Mouse (Mus musculus): ENCODE measurements around the gene Ndufs2. TPM values are rescaled to one million over a fixed set of nuclear protein-coding genes. Genes with fewer than 3 reads are reported as not detected.

Ndufs2 gene
- total RNA-seq, 2 experiments from 2014 or later = 265 to 285 TPM

DNA sequence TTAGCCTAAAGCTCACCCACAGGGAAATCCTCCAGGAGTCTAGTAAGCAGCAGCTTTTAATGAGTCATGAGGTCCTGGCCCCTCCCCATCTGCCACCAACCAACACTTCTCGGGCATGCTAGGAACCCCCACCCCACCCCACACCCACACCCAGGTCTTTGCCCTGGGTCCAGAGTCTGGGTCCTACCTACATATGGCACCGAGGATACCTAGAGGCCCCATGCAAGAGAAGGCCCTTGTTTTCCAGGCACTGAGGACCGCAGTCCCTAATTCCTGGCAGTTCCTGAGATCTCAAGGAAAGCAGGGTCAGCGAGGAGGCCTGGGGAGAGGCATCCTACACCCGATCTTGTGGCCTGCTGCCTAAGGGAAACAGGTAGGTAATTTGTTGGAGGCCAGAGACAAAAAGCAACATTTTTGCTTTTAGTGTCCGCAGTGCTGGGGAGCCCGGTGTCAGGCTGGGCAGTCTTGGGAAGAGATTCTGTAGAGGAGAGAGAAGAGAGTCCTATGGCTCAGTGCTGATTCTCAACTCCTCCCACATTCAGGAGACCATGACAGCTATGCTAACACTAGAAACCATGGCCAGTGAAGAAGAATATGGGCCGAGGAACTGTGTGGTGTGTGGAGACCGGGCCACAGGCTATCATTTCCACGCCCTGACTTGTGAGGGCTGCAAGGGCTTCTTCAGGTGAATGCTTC, 37.2 kb downstream of the Ndufs2 start, which contains the start of gene Nr1i3:
Nr1i3 (plus strand) TSS at position 170 of the 696 bp plus-strand sequence.
- DNase-seq (ENCODE audit: low spot score in 2 of 2) = no peak
- intact Hi-C loops (cut with DNase I) = no loop called here

DNA sequence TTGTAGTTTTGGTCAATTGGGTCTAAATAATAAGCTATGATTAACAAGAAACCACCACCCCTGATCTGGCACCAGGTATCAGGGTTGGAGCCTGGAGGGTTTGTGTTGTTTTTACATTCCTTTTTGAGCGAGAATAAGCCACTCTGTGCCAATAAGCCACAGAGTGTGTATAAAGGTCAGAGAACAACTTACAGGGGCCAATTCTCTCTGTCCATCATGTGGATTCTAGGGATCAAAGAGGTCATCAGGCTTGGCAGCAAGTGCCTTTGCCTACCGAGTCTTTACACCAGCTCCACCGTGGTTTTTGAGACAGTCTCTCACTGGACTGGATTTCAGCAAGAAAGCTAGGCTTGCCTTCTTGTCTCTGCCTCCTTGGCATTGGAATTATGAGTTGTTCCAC, 38.3 kb downstream of the Ndufs2 start:
- DNase-seq (ENCODE audit: low spot score in 2 of 2) = no peak
- intact Hi-C loops (cut with DNase I) = no loop called here

DNA sequence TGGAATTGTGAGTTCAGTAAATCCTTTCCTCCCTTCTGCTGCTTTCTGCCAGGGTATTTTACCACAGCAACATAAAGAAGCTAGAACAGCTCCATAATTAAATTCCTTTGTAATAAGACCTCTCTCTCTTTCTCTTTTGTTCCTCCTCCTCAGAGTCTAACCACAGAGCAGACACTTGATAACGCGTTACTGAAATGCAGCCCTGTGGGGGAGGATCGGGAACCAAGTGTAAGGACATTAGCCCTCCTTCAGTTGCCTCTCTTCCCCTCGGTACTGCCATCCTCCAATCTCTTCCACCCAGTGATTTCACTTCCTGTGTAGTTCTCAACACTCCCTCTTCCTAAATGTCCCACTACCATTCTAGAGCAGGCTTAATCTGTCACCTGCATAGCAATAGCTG, 41.8 kb downstream of the Ndufs2 start:
- no peak for DNase-seq (ENCODE audit: low spot score in 2 of 2)
- intact Hi-C loops (cut with DNase I) = no loop called here

DNA sequence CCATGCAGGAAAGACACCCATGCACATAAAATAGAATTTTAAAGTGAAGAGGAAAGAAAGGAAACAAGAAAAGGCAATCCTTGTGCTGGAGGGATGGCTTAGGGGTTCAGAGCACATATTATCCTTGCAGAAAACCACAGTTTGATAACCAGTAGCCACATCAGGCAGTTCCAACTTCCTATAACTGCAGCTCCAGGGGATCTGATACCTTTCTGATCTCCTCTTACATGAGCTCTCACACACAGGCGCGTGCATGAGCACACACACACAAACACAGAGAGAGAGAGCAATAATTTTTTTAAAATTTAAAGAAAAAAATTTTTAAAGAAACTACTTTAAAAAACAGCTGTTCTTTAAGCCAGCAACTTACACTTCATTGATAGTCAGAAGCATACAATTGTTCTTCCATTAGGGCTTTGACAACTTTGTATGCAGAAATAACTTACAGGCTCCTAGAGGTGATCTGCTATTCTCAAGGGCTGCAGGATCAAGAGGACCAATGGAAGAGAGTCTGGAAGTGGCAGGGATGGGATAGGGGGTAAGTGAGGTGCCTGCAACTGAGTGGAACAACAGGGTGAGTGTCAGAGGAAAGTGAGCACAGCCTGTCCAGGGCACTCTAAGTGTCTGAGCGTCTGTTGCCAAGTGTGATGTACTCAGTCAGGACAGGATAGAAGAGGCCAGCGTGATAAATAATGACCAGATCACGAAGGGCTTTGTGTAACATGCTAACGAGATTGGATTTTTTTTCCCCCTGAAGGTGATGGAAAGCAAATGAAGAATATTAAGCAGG, 45.3 kb downstream of the Ndufs2 start:
- DNase-seq (ENCODE audit: low spot score in 2 of 2) = no peak
- intact Hi-C loops (cut with DNase I) = no loop called here

DNA sequence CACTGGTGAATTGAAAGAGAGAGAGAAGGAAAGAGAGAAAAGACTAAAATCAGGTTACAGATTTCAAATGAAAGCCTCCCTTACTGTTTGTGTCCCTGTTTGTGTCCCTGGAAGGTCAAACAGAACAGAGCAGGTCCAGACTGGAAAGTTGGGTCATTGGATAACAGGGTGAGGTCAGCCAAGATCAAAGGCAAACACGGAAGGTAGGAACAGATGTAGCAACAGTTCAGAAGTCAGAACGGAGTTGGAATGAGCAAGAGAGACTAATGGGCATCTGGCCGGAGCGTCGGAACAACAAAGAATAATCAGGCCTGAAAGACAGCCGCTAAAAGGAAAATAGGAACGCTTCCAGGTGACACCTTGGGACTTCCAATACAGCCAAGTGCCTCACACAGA, 46.9 kb downstream of the Ndufs2 start:
- DNase-seq (ENCODE audit: low spot score in 2 of 2) = no peak
- intact Hi-C loops (cut with DNase I) = no loop called here

DNA sequence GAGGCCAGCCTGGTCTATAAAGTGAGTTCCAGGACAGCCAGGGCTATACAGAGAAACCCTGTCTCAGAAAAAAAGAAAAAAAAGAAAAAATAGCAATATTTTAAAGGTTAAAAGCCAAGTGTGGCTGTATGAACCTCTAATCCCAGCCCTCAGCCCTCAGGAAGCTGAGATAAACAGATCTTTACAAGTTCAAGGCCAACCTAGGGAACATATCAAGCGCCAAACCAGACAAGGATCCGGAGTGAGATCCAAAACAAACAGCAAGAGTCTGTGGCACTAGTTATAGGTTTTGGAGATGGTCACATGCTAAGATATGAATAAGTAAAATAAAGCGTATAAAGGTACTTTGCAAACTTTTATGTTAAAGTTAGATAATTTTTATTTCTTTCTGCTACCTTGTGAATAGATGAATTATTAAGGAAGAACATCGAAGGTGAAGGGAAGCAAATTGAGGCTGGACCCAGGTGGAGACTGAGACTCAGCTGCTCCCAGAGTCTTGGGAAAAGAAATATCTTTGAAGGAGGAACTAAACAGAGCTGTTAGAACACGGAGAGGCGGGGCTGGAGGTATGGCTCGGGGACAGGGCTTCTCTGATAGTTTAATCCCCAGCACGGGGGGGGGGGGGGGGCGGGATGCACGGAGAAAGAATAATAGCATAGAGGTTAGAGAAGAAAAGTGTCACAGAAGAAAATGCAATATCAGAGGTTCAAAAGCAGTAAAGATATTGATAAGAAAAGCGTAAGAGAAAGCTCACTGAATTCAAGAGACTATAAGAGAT, 47.5 kb downstream of the Ndufs2 start:
- intact Hi-C loops (cut with DNase I) = no loop called here

DNA sequence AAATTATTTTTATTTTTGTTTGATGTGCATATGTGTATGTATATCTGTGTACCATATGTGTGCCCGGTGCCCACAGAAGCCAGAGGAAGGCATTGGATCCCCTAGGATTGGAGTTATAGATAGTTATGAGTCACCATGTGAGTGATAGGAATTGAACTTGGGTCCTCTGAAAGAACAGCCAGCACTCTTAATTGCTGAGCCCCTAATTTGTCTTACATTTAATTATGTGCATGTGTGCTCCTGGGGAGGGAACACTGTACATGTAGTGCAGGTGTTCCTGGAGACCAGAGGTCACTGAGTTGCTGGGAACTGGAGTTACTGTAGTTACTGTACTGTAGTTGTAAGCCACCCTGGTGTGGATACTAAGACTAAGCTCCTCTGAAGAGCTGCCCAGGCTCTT, 50.4 kb downstream of the Ndufs2 start:
- no peak for DNase-seq (ENCODE audit: low spot score in 2 of 2)
- intact Hi-C loops (cut with DNase I) = no loop called here

More for the DNA sequence above, 47.5 kb downstream of the Ndufs2 start:
- no peak for DNase-seq (ENCODE audit: low spot score in 2 of 2)

DNA sequence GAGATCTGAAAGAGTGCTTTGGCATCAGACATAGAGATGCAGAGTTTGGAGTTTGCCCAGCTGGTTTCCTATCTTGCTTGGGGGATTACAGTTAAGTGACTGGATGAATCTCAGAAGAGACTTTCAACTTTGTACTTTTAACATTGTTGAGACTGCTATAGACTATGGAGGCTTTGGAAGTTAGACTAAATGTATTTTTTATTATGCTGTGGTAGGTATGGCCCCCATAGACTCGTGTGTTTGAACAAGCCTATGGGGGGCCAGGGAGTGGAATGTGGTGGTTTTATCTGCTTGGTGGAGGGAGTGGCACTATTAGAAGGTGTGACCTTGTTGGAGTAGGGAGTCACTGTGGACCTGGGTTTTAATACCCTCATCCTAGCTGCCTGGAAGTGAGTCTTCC, 51.7 kb downstream of the Ndufs2 start:
- no peak for DNase-seq (ENCODE audit: low spot score in 2 of 2)

DNA sequence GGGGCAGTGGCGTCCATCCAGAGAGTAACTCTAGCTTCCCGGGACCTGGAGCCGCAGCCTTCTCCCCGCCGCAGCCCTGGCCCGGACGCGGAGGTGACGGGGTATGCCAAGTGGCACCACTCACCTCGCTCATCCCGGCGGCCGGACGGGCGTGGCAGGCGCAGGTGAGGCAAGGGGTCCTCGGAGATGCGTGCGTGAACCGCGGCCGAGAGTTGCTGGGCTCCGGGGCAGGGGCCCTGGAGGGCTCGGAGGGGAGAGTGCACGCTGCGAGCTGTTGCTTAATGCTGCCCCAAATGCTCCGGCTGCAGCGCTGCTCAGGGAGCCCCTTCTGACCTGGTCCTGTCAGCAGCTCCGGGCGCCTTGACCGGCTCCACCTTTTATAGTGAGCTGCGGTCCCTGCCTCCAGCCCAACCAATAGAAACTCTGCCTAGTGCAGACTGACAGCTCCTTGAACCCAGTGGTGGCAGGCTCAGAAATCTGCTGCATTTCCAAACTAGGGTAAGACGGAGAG, 55.2 kb downstream of the Ndufs2 start, which contains the start of gene Pcp4l1:
Pcp4l1 (minus strand) TSS at position 382 of the 511 bp plus-strand sequence.
- intact Hi-C loops (cut with DNase I) = no loop called here
- peak; percentile 65 to 68 for DNase-seq (ENCODE audit: low spot score in 2 of 2)

More for the DNA sequence above, 51.7 kb downstream of the Ndufs2 start:
- intact Hi-C loops (cut with DNase I) = no loop called here

DNA sequence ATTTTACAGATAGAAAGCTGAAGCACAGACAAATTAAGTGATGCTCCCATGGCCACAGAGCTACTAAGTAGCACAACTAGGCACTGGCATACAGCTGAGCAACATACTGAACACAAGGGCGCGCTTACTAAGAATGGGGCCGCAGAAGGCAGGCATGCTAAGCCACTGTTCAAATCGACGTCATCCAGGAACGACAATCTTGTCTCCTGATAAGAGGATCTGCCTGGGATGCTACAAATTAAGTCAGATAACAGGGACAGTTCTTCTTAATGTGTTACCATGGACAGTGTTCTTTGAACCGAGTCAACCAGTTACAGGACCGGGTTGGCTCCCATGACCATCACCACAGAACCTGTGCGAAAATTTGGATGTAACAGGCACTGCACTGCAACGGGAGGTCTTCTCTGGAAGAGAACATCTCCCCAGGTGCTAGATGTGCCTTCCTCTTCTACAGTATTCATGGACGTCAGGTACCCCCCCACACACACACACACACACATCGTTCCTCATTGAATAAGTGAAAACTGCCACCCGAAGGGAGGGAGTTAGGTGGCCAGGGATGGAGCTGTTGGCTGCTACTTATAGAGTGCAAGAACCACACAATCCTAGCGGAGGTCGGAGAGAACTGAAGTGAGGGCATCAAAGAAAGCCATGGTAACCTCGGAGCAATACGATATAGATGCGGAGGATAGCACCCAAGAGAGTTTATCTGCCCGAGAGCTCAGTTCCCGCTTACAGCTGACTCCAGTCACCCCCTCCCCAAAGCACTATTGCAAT, 56.0 kb downstream of the Ndufs2 start:
- no peak for DNase-seq (ENCODE audit: low spot score in 2 of 2)
- intact Hi-C loops (cut with DNase I) = no loop called here

DNA sequence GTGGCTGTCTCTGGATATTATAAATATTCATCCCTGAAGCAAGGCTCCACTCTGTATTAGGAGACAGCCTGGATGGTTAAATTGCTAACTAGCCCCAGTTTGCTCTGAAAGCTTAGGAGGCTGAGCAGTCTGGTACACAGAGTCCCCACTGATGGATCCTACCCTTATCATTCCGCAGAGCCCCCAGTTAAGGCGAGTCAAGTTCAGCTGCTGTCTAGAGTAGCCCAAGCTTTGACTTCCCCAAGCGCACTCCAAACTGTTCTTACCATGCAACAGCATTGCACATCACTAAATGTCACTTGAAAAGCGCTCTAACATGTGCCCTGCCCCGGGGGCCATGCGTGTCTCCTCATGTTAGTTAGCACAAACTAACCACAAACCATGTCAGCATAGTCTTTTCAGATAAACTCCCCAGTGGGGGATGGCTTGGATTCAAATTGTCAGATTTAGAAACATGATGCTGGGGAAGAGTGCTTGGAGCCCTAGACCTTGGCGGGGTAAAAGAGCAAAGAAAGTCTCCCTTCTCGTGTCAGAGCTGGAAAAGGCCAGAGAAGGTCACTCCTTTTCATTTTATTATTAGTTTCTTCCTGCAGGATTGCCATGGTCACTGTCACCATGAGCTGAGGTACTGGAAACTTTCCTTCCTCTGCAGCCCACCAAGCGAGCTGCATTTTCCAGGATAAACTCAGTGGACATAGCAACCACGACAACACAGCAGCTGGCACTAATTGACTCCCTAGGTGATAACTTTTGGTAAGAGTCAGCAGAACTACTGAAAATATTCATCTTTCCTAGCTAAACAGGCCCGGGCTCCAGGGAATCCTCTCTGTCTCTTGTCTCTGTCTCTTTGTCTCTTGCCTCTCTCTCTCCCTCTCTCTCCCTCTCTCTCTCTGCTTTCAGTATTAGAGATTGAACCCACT, 57.0 kb downstream of the Ndufs2 start:
- intact Hi-C loops (cut with DNase I) = no loop called here
- no peak for DNase-seq (ENCODE audit: low spot score in 2 of 2)

DNA sequence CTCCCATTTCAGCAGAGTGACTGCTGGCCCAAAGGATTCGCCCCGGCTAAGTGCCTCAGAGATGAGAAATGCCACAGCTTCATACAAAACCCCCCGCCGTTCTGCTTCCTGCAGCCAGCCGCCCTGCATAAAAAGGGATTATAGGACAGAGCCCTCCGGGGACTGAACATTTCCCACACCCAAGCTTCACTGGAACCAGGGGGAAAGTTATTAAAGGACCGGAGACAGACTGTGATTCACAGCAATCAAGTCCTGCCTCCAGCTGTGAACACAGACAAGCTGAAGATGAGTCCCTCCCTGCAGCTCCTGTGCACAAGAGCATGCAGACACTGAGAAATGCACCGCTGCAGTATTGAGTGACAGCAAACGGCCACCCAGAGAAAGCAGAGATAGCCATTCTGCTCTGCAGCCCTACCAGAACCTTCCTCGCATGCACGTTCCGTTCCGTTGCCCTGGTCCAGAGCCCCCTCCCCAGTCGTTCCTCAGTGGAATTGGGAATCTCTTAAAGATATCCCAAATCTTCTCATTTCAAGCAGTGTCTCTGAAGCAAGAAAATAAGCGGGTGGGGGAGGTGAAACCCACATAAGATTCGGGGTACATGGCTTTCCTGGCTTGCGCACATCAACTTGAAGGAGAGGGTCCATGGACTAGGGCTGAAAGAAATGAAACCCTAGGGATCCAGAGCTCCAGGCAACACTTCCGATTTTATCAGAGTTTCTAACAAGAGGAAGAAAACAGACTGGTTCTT, 57.9 kb downstream of the Ndufs2 start:
- DNase-seq (ENCODE audit: low spot score in 2 of 2) = no peak
- intact Hi-C loops (cut with DNase I) = no loop called here

DNA sequence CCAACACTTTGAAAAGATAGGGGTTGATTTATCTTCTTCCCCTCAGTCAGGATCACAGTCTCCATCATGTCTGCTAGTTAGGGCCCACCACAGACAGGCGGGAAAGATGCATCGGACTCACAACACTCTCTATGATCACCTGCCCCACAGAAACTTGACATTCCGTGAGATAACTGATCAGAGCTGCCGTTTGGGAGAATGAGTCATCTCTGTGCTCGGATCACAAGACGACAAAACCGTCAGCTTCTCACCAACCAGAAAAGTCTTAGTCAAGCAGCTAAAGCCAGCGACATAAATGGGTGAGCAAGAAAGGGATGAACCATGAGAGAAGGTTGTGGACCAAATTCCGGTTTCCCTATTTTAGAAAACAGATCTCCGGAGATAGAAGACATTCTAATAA, 58.9 kb downstream of the Ndufs2 start:
- DNase-seq (ENCODE audit: low spot score in 2 of 2) = no peak
- intact Hi-C loops (cut with DNase I) = no loop called here

DNA sequence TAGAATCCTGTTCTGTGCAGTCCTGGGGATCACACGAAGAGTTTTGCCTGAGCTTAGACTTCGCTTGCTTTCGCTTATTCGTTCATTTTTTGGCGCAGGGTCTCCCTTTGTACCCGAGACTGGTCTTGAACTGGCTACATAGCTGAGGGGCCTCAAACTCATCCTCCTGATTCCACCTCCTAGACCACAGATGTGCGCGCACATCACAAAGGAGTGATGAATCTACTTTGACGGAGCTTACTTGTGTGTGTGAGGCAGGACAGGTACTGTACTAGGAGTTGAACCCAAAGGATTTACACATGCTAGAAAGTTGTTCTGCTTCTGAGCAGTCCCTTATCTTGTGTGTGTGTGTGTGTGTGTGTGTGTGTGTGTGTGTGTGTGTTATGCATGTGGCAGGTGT, 60.4 kb downstream of the Ndufs2 start:
- intact Hi-C loops (cut with DNase I) = no loop called here
- DNase-seq (ENCODE audit: low spot score in 2 of 2) = no peak

DNA sequence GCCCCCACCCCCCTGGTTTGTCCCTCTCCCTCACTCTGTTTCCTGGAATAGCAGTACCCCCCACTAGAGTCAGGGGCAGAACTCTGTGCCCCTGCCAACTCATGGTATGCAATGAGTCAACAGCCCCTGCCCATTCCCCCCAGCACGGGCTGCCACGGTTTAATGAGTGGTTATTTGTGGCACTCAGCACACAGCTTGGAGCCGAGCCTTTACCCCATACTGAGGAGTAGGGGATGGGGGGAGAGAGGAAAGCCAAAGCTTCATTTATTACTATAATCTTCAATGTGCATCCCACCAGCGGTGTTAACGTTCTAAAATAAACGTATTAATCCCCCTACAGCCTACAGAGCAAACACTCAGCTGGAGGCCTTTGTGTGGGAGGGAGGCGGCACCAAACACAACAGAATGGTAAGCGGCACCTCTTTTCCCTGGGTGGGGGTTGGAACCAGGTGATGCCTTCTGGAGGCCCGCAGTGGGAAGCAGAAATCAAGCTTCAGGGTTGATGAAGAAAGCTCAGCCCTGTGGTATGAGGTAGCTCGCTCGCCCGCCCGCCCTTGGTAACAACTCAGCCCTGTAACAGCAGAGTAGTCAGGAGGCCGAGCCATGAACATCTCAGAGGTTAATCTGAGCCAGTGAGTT, 61.6 kb downstream of the Ndufs2 start:
- no peak for DNase-seq (ENCODE audit: low spot score in 2 of 2)
- intact Hi-C loops (cut with DNase I) = no loop called here

DNA sequence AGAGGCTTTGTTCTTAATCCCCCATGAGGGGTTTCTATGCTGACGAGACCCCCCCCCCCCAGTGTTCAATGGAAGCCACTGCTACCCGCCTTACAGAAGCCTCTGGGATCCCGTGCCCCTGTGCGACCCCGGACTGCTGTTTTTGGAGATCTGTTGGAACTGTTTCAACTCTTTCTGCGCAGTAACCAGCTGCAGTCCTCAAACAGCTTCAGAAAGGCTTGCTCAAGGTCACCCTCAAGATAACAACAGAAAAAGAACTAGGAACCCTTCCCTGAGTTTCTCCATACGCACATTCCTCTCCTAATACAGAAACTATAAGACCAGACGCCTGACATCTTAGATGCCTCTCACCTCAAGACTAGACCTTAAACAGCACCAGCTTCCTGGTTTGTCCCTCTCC, 62.1 kb downstream of the Ndufs2 start:
- intact Hi-C loops (cut with DNase I) = no loop called here
- DNase-seq (ENCODE audit: low spot score in 2 of 2) = no peak

Data from left cerebral cortex, postnatal 14 days (tissue).